Mouse (Mus musculus) gastrocnemius, adult 18-20 months (tissue): ENCODE measurements at regions not wholly inside any gene's neighbourhood (a gene's known extent, or its start where the extent isn't known, plus 50 kb on each side); places are given as distances from the start of the nearest gene placed in this dataset.
A peak's percentile ranks its signal among the peaks of the same experiment; 100 is the strongest.

Experiments
- DNase-seq: peaks from one replicate; pipeline ENCODE4 v3.0.0; 2021; ENCODE audit warnings: low spot score

DNA sequence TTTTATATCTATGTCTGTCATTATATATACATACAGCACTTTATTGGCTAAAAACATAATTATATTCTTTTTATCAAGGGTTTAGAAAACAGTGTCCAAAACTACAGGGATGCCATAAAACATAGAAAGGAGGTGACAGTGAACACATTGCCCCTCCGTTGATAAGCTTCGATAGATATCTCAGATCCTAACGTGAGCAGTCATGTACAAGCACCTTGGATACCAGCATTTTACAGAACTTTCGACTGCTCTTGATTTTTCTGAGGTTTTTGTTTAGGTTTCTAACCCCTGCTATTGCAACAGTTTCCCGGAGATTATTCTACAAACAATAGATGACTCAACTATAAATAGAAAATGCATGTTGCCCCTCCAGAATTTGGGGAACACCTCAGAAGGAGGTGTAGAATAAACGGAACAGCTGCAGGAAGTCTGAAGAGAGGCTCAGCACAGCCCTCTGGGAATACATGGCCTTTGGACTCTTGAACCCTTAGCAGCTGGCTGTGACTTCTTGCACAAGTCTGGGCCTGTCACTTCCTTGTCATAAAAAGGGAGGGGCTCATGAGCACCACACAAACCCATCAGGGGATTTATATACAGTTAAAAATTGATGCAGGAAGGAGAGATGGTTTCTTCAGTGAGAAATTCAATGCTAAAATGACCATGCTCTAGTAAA lies 87.1 kb upstream of the Gpc5 start:
- no peak for DNase-seq

DNA sequence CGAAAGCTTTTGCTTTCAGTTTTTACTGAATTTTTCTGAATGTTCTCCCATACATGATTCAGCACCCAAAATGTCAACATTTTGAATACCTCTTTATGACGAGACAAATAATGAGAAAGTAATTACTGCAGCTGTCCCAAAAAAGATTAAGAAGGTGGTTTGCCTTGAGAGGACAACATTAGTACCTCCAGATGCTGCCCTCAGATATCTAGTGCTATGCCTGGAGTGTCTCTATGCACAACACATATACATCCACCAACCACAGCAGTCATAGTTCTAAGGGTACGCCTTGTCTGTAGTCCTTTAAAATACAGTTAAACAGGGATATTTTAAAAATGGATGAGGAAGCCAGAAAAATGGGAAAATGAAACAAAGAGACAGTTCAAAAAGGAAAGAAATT lies 81.1 kb upstream of the Gpc5 start:
- DNase-seq = no peak

DNA sequence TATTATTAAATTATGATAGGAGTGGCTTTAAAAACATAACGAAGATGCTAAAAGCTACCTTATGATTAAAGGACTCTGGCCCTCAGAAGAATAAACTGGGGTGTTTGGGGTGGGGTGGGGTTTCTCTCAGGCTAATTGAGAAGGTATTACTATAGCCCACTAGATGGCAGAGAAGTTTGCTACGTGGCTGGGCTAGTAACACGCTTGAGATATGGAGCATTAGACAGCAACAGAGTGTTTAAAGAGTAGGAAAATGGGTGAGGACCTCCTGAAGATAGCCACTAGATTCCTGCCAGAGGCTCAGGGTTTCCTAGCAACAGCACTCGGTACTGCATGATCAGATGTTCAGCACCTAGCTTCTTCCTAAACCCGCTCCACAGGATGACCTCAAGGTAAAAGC lies 76.7 kb upstream of the Gpc5 start:
- DNase-seq = no peak

DNA sequence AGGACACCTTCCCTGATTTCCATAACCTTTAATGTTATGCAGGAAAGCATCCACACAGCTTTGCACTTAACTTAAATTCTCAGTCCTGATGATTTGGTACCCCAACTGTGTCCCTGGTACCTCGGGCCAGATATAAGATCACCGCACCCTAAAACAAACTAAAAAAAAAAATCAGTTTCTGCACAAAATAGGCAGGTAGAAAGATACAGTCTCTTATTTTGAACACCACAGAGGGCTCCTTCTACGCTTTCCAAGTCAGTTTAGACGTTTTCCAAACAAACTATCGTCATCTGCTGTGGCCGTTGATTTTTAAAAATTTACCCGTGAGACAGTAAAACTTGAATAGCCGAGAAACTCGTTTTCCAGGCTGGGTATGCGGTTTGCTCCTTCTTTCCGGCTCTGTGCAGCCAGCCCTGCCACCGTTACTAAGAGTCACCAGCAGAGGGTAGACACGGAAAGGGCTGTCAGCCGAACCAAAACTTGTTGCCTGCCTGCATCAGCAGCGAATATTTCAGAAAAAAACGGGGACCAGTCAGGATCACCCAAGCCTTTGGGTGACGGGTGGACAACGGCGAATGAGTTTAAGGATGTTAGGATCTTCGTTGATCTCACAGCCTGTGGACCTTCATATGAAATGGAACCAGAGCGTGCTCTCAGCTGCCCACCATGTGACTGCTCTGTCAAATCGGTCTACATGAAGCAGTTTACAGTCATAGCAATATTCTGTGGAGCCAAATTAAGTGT lies 74.4 kb upstream of the Gpc5 start:
- peak; percentile 26 for DNase-seq

DNA sequence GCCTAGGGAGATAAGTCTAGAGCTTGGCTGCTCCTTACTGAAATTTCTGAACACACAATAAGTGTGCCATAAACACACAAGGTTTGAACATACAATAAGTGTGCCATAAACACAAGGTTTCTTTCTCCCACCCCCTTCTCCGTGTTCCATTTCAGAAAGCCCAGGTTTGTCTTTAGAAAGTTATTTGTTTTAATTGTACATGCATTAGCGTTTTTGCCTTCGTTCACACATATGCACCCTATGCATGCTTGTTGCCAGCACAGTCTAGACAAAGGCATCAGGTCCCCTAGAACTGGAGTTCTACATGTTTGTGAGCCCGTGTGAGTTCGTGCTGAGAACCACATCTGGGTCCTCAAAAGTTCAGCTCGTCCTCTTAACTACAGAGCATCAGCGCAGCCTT lies 64.0 kb upstream of the Gpc5 start:
- DNase-seq = no peak

DNA sequence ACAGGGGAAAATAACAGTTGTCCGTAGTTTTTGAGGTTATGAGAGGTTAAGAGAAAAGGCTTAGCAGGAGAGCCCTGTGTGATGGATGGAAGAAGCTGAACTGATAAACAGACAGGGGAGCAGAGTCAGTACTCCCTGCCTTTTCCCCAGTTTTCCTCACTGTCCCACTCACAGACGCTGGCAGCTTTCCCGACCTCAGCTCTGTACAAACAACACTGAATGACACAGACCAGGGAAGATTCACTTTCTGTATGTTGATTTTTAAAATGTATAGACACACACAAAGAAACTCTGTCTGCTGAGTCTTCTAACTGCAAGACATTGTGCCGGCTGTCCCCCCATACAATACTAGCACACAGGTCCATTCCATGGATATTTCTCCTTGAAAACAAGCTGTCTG lies 60.3 kb upstream of the Gpc5 start:
- no peak for DNase-seq

DNA sequence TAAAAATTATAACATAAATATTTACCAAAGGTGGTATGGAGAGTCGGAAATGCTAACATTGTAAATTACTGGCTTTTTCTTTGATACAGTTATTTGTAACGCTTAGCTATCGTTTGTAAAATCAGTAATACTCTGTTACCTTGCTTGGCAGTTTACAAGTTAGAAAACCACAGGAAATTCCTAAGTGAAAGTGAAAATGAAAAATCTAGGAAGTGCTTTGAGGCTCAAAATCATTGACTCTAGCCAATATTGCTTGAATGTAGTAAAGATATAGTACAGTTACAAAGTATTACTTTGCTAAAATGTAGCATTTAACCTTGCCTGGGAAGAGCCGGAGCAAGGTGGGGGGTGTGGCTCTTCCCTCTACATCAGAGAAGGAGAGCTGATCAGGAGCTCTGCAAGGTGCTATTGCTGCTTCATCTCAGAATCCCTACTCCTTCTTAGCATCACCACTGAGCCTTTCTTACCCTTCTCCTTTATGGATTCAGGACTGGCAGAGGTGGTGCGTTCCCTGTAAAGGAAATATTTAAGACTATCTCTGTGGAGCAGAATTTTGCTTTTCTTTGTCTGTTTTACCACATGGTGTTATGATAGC lies 58.5 kb upstream of the Gpc5 start:
- DNase-seq = no peak

DNA sequence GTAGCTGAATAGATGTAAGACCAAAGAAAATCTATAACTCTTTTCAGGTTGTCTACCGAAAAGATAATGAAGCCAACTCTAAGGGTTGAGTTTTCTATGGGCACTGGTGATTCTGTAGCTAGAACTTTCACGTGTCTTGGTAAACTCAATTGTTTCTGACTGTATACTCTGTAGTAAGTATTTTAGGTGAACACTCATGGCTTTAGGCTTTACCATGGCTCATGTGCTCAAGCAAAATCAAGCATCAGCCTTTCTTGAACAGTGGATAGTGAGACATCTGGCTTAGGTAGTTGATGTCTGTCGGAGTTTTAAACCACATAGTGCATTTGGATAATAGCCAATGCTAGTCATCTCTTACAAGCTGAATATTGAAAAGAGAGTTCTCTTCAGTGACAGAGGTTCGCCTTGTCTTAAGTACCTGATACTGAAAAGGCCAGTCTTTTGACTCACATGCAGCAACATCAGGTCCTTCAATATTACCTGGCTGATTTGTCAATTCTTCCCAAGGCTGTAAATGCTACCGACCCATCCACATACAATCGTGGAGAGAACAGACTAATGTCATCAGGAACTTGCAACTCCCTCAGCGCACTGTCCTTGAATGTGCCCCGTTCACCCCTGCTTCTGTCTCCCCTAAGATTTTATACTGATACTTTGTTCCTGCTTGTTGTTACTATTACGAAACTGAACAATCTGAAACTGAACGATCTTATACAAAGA lies 57.1 kb upstream of the Gpc5 start:
- no peak for DNase-seq

DNA sequence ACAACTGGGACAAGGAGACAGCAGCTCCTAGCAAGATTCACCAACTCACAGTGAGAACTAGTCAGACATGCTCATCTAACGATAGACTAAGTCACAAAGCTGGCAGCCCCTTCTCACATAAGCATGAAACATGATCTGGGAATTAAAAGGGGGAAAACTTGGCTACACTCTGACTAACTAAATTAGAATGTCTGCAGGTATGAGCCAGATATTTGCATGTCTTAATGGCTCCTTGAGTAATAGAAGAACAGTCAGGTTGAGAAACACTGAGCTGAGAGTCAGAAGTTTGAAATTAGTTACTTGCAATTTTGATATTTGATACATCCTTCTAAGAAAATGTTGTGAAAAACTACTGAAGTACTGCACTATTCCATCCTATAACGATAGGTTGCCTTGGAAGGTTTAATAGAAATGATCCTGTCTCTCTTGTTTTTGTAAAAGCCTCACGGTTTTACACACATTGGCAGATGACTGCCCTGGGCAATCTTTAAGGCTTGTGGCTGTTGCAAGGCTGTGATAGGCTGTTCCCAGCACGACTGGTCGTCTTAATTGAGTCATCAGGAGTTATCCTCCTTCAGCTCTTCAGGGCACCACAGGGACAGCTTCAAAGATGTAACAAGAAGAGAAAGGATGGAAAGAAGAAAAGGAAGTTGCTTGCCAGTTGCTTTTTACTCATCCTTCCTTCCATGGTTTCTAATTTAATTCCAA lies 54.8 kb upstream of the Gpc5 start:
- no peak for DNase-seq

DNA sequence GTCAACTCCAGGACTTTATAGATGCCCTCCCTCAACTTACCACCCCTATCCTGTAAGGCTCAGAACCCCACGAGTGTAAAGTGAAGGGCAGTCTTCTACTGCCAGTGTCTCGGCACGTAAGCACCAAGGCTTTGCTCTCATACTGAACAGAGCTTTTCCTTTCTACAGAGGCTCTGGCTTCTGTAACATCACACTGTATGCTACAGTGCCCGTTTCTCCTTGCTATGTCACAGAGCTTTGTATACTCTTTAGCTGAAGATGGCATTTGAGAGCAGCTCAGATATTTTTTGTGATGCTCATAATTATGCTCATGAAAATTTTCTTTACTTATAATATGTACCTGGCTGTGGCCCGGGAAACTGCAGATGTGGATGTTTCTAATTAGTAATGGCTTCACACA lies 53.2 kb upstream of the Gpc5 start:
- DNase-seq = no peak

DNA sequence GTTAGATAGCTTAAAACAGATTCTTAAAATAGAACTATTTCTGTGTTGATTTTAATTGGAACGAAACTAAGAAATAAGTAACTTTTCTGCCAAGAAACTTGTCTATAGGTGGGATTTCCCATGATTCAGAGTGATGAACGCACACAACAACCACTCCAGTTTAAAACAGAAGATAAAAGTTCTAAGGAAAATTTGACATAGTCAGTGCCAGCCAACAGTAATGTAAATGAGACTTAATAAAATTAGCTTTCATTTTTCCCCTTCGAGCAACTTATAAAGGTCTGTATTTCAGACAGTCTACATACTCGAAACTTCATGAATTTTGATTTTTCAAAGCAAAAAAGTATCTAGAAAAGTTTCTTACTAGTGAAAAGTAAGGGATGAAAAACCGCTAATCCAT lies 52.5 kb upstream of the Gpc5 start:
- no peak for DNase-seq

DNA sequence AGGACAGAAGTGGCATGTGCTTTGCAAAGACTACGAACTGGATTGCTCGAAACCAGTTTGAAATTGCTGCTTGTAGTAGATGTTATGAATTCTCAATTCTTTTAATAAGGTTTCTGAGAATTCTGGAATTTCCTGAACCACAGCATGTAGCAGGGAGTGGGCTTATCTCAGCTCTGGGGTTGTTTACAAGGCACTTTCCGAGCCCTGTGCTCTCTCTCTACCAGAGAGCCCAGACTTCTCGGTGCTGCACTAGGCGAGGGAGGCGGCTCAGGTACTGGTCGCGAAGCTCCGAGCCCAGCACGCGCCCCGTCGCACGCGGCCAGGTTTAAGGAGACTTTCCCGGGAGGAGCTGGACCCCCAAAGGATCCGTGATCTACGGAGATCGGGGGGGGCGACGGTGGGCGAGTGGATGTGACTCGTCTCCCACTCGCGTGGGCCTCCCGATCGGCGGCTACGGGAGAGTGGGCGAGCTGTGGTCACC lies 51.9 kb upstream of the Gpc5 start:
- no peak for DNase-seq

DNA sequence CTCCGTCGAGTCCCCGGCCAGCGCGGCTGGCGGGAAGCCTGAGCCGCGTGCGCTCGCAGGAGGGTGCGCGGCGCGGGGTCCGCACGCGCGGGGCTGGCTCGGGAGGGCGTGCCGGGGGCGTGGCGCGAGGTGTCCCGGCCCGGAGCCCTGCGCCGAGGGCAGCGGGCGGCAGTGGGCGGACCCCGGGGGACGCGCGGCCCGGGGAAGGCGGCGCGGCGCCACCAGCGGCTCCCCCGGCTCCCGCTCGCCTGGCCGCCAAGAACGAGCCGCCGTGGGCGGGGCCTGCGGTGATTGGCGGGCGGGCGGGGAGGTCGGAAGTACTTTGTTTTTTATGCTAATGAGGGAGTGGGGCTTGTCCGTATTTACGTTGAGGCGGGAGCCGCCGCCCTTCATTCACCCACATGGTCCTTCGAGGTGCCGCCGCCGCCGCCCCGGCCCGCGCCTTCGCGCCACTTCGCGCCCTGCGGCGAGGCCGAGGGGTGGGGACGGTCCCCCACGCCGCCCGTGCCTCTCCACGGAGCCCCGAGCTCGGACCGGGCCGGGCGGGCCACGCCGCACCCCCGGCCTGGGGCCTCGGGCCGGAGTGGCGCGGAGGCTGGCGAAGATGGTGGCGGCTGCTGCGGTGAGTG lies 51.3 kb upstream of the Gpc5 start:
- DNase-seq = peak; percentile 79

DNA sequence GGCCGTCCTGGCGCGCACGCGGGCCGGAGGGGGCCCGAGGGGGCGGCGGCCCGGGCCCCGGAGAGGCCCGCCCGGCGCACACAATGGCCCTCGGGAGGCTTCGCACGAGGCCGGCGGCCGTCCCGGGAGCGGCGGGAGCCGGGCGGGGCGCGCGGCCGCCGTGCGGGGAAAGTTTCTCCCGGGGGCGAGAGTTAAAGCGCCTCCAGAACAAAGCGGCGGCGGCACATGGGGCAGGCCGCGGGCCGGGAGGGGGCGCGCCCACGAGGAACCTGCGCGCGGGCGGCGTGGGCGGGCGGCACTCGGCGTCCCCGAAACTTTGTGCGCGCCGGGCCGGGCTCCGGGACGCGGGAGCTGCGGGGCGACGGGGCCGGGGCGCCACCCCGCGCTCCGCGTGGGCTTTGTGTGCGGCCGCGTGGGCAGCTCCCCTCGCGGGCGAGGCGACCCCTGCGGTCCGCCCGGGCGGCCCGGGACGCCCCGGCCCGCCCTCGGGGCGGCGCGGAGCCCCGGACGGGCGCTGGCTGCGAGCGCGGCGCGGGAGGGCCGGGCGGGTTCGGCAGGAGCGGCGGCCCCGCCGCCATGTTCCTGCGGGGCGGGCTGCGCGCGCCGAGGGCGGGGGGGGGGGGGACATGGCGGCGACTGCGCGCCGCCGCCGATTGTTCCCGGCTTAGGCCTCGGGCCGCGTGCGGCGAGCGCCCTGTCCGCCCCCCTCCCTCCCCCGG lies 50.5 kb upstream of the Gpc5 start:
- DNase-seq = peak; percentile 4

DNA sequence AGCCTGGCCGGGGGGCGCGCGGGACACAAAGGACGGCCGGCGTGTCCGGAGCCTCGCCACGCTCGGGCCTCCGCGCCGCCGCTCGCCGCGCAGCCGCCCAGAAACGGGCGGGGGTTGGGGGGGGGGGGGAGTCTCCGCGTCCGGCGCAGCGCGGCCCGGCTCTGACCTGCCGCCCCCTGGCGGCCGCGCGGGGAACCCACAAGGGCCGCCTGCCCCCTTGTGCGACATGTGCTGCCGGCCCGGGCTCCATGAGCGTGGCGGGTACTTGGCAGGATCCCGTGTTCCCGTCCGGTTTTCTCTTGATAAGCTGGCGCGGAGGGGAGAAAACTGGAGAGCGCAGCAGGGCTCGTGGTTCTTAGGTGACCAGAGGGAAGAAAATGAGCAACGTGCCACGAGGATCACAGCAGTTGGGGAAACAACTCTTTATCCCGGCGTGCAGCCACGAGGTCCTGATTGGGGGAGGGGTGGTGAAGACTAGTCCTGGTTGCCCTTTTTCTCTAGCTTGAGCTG lies 49.9 kb upstream of the Gpc5 start:
- DNase-seq = peak; percentile 83
